Mouse (Mus musculus) midbrain, embryonic 10.5 days (tissue): ENCODE measurements around the gene Mylk4. TPM values are rescaled to one million over a fixed set of nuclear protein-coding genes. Genes with fewer than 3 reads are reported as not detected.

Experiments
- DNase-seq: peaks from one replicate; pipeline ENCODE4 v3.0.0-alpha.2; 2017; ENCODE audit warnings: low spot score
- H3K27ac ChIP-seq: fragments of 300-500 bp; sonication (generic); replicated peaks from 2 replicates; pipeline ENCODE4 v1.5.1; 2016; ENCODE audit warnings: mild to moderate bottlenecking
- H3K27me3 ChIP-seq: fragments of 300-500 bp; sonication (generic); 2 replicates; pipeline ENCODE4 v1.6.1; 2016; ENCODE audit warnings: low read depth, mild to moderate bottlenecking; ENCODE audit not compliant: poor library complexity, severe bottlenecking
- H3K36me3 ChIP-seq: fragments of 300-500 bp; sonication (generic); 2 replicates; pipeline ENCODE4 v1.6.1; 2016; ENCODE audit warnings: mild to moderate bottlenecking, moderate library complexity
- H3K4me1 ChIP-seq: fragments of 300-500 bp; sonication (generic); 2 replicates; pipeline ENCODE4 v1.6.1; 2016
- H3K4me3 ChIP-seq: fragments of 300-500 bp; sonication (generic); 2 replicates; pipeline ENCODE4 v1.5.1; 2016; ENCODE audit warnings: mild to moderate bottlenecking, moderate library complexity
- H3K9me3 ChIP-seq: fragments of 300-500 bp; sonication (generic); replicated peaks from 2 replicates; pipeline ENCODE4 v1.6.1; 2016; ENCODE audit warnings: mild to moderate bottlenecking
- WGBS: fragments of 180-500 bp; shearing (Covaris S2); methylation state at CpG from one replicate; pipeline ENCODE4 v1.1.7; 2016; 5-methylcytosine and 5-hydroxymethylcytosine counted together
- polyA plus RNA-seq: library from polyadenylated mRNA; unstranded; fragments of >200 nt; fragmentation: Nextera tagmentation; extraction: Ambion mirVana; gene quantifications from 2 replicates; pipeline ENCODE4 v1.2.1, GENCODE M21; 2016

The Mylk4 gene
- polyA plus RNA-seq, 1 experiment from 2014 or later: not detected

GRCm38 (mm10) chr13:32819241-32819640 lies 35.5 kb upstream of the Mylk4 start:
- Histone ChIP-seq H3K27me3 (no peaks in the 10 kb centered on the region), H3K36me3 (peaks cover 81% of the 10 kb centered on the region), H3K4me3 (no peak overlapping the region), H3K4me1 (no peaks in the 10 kb centered on the region), H3K9me3 (no peaks in the 10 kb centered on the region), H3K27ac (no peak overlapping the region)
- no peak for DNase-seq
- WGBS: 92% methylated on average over 3 of the region's 3 CpGs

GRCm38 (mm10) chr13:32807624-32808023 lies 23.9 kb upstream of the Mylk4 start:
- Histone ChIP-seq H3K27me3 (no peaks in the 10 kb centered on the region; the same call in 1 of the 2 replicates), H3K36me3 (peaks cover 43% of the 10 kb centered on the region), H3K27ac (no peak overlapping the region), H3K4me3 (no peak overlapping the region), H3K9me3 (no peaks in the 10 kb centered on the region), H3K4me1 (peaks cover 47% of the 10 kb centered on the region)
- 39% methylated on average over 3 of the region's 3 CpGs for WGBS
- DNase-seq: no peak

- peaks cover 42% of the 10 kb centered on the region for H3K36me3 ChIP-seq
- H3K4me3 ChIP-seq: no peak overlapping the region
- peaks cover 54% of the 10 kb centered on the region for H3K4me1 ChIP-seq
- no peak overlapping the region for H3K27ac ChIP-seq
- H3K9me3 ChIP-seq: no peaks in the 10 kb centered on the region
- DNase-seq: no peak
- WGBS: 88% methylated on average over 7 of the region's 7 CpGs
- H3K27me3 ChIP-seq: no peaks in the 10 kb centered on the region; the same call in 1 of the 2 replicates
Observed at GRCm38 (mm10) chr13:32806820-32807219, 23.1 kb upstream of the Mylk4 start.

- Histone ChIP-seq H3K4me1 (peaks cover 61% of the 10 kb centered on the region), H3K27ac (no peak overlapping the region), H3K27me3 (no peaks in the 10 kb centered on the region; the same call in 1 of the 2 replicates), H3K36me3 (peaks cover 28% of the 10 kb centered on the region), H3K9me3 (no peaks in the 10 kb centered on the region), H3K4me3 (peak overlapping the region; percentile 85)
- WGBS: 78% methylated on average over 4 of the region's 4 CpGs
- DNase-seq: no peak
Observed at GRCm38 (mm10) chr13:32803701-32804345, 20.1 kb upstream of the Mylk4 start.

GRCm38 (mm10) chr13:32802259-32803081 lies 18.7 kb upstream of the Mylk4 start, which contains the start of gene D930007J09Rik:
TSS of gene D930007J09Rik (minus strand) at chr13:32802849.
- Histone ChIP-seq H3K4me1 (peaks cover 53% of the 10 kb centered on the region), H3K27me3 (no peaks in the 10 kb centered on the region; the same call in 1 of the 2 replicates), H3K27ac (peak within 1 kb of the TSS; percentile 91), H3K4me3 (peak within 1 kb of the TSS; percentile 85), H3K9me3 (no peaks in the 10 kb centered on the region), H3K36me3 (peaks cover 15% of the 10 kb centered on the region)
- DNase-seq: peak; percentile 70
- under 1% methylated on average over 95 of the region's 95 CpGs for WGBS

GRCm38 (mm10) chr13:32801693-32802221 lies 18.0 kb upstream of the Mylk4 start, which contains the start of gene Wrnip1:
TSS of gene Wrnip1 (plus strand) at chr13:32802038.
- Histone ChIP-seq H3K36me3 (peaks cover 8% of the 10 kb centered on the region), H3K4me3 (peak within 1 kb of the TSS; percentile 85), H3K27me3 (no peaks in the 10 kb centered on the region; the same call in 1 of the 2 replicates), H3K4me1 (peaks cover 46% of the 10 kb centered on the region), H3K9me3 (no peaks in the 10 kb centered on the region), H3K27ac (peak within 1 kb of the TSS; percentile 91)
- WGBS: under 1% methylated on average over 51 of the region's 51 CpGs
- peak; percentile 98 for DNase-seq

GRCm38 (mm10) chr13:32800859-32801258 lies 17.1 kb upstream of the Mylk4 start:
- Histone ChIP-seq H3K27ac (no peak overlapping the region), H3K4me3 (peak overlapping the region; percentile 85)

GRCm38 (mm10) chr13:32799131-32799530 lies 15.4 kb upstream of the Mylk4 start:
- no peaks in the 10 kb centered on the region for H3K27me3 ChIP-seq
- H3K4me1 ChIP-seq: peaks cover 29% of the 10 kb centered on the region
- H3K27ac ChIP-seq: no peak overlapping the region
- no peaks in the 10 kb centered on the region for H3K36me3 ChIP-seq
- DNase-seq: no peak
- H3K4me3 ChIP-seq: no peak overlapping the region
- H3K9me3 ChIP-seq: no peaks in the 10 kb centered on the region
- 74% methylated on average over 2 of the region's 2 CpGs for WGBS

More at GRCm38 (mm10) chr13:32800859-32801258, 17.1 kb upstream of the Mylk4 start:
- H3K4me1 ChIP-seq: peaks cover 44% of the 10 kb centered on the region
- H3K9me3 ChIP-seq: no peaks in the 10 kb centered on the region
- H3K27me3 ChIP-seq: no peaks in the 10 kb centered on the region
- no peak for DNase-seq
- H3K36me3 ChIP-seq: no peaks in the 10 kb centered on the region

- Histone ChIP-seq H3K4me3 (no peak overlapping the region), H3K4me1 (peaks cover 8% of the 10 kb centered on the region), H3K36me3 (no peaks in the 10 kb centered on the region), H3K27ac (no peak overlapping the region), H3K27me3 (no peaks in the 10 kb centered on the region), H3K9me3 (no peaks in the 10 kb centered on the region)
- DNase-seq: no peak
- 91% methylated on average over 1 of the region's 1 CpGs for WGBS
Observed at GRCm38 (mm10) chr13:32797085-32797484, 13.3 kb upstream of the Mylk4 start.

GRCm38 (mm10) chr13:32795166-32795565 lies 11.4 kb upstream of the Mylk4 start:
- 91% methylated on average over 5 of the region's 5 CpGs for WGBS
- no peaks in the 10 kb centered on the region for H3K36me3 ChIP-seq
- DNase-seq: no peak

GRCm38 (mm10) chr13:32794619-32795018 lies 10.9 kb upstream of the Mylk4 start:
- Histone ChIP-seq H3K36me3 (no peaks in the 10 kb centered on the region), H3K9me3 (no peaks in the 10 kb centered on the region), H3K27me3 (no peaks in the 10 kb centered on the region), H3K4me3 (no peak overlapping the region), H3K4me1 (no peaks in the 10 kb centered on the region), H3K27ac (no peak overlapping the region)
- WGBS: 81% methylated on average over 2 of the region's 2 CpGs
- no peak for DNase-seq

More at GRCm38 (mm10) chr13:32795166-32795565, 11.4 kb upstream of the Mylk4 start:
- no peak overlapping the region for H3K4me3 ChIP-seq
- no peak overlapping the region for H3K27ac ChIP-seq
- H3K4me1 ChIP-seq: no peaks in the 10 kb centered on the region
- H3K9me3 ChIP-seq: no peaks in the 10 kb centered on the region
- no peaks in the 10 kb centered on the region for H3K27me3 ChIP-seq

GRCm38 (mm10) chr13:32789781-32790180 lies 6.0 kb upstream of the Mylk4 start:
- H3K27me3 ChIP-seq: no peaks in the 10 kb centered on the region
- no peaks in the 10 kb centered on the region for H3K36me3 ChIP-seq
- no peak for DNase-seq
- no peak overlapping the region for H3K27ac ChIP-seq
- H3K9me3 ChIP-seq: no peaks in the 10 kb centered on the region
- H3K4me3 ChIP-seq: no peak overlapping the region
- WGBS: 79% methylated on average over 4 of the region's 4 CpGs
- no peaks in the 10 kb centered on the region for H3K4me1 ChIP-seq
